Mouse (Mus musculus) heart, postnatal 0 days (tissue): ENCODE measurements at regions not wholly inside any gene's neighbourhood (a gene's known extent, or its start where the extent isn't known, plus 50 kb on each side); places are given as distances from the start of the nearest gene placed in this dataset.

Experiments
- CTCF ChIP-seq: IDR thresholded peaks from 2 replicates; pipeline ENCODE4 v1.5.1; 2016; ENCODE audit warnings: antibody characterized with exemption, control low read depth, low read depth
- EP300 ChIP-seq: IDR thresholded peaks from 2 replicates; pipeline ENCODE4 v1.6.1; 2016; ENCODE audit warnings: antibody characterized with exemption, low read depth

DNA sequence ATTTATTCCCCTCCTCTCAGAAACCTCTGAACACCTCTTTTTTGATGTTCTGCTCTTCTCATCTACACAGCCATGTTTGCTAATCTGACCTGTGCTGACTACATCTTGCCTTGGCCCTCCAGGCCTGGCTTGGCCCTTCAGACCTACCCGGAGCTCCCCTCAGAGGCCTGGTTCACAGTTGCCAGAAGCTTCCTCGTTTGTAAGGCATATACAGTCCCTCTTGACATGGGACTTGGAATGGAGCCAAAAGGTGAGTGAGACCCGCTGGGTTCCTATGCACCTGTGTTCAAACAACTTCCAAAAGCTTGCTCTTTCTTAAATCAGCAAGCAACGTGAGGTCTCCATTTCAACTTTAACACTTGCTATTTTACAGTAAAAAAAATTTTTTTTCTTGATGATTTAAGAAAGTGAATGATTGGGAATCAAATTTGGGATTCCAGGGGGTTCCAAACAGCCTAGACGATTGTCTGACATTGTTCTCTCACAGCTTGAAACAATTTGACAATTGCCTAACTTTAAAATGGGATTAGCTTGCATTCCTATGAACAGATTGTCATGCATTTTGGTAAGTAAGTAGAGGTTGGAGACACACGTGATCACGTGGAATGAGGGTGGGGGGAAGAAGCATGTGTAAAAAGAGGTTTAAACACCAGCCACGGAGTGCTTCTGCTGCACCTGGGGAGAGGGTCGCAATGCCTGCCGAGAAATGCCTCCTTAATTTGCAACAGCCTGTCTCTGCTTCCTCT lies 631.9 kb downstream of the Rnf144a start:
- TF ChIP-seq CTCF, result no peak
- TF ChIP-seq EP300, result no peak
